ENCODE assay signal across 9 mouse cellular contexts in genomic region chr6:137637443-137637842, GRCm38 (mm10).
"Had no signal": no experiment of that assay in that cellular context is flagged by ENCODE, and none has a peak within 500 bp of the region (broad histone marks: within the 10 kb centered on the region; RNA-seq: fewer than 3 reads in every experiment).

No protein-coding gene starts in this region.

- H3K27me3 ChIP-seq: limb, embryonic 13.5 days; midbrain, embryonic 12.5 days had no signal

- H3K4me1 ChIP-seq: midbrain, embryonic 12.5 days had no signal

- H3K27ac ChIP-seq: liver, embryonic 14.5 days; midbrain, embryonic 12.5 days had no signal

- H3K36me3 ChIP-seq: limb, embryonic 13.5 days; midbrain, embryonic 12.5 days had no signal

- H3K9me3 ChIP-seq: limb, embryonic 13.5 days; midbrain, embryonic 12.5 days had no signal

- H3K4me3 ChIP-seq: limb, embryonic 13.5 days; midbrain, embryonic 12.5 days had no signal

- H3K4me2 ChIP-seq: limb, embryonic 13.5 days; midbrain, embryonic 12.5 days had no signal

- DNase-seq: kidney, adult 18-20 months; kidney, postnatal 10 days; kidney, postnatal 4 days; left cerebral cortex, postnatal 4 days; lung, adult 18-20 months; thymus, postnatal 36 days had no signal

- H3K9ac ChIP-seq: limb, embryonic 13.5 days; liver, embryonic 14.5 days; midbrain, embryonic 12.5 days had no signal
